Mouse (Mus musculus): ENCODE results near the gene Taf8.
A peak's percentile ranks its signal among the peaks of the same experiment; 100 is the strongest.

The Taf8 gene

DNA sequence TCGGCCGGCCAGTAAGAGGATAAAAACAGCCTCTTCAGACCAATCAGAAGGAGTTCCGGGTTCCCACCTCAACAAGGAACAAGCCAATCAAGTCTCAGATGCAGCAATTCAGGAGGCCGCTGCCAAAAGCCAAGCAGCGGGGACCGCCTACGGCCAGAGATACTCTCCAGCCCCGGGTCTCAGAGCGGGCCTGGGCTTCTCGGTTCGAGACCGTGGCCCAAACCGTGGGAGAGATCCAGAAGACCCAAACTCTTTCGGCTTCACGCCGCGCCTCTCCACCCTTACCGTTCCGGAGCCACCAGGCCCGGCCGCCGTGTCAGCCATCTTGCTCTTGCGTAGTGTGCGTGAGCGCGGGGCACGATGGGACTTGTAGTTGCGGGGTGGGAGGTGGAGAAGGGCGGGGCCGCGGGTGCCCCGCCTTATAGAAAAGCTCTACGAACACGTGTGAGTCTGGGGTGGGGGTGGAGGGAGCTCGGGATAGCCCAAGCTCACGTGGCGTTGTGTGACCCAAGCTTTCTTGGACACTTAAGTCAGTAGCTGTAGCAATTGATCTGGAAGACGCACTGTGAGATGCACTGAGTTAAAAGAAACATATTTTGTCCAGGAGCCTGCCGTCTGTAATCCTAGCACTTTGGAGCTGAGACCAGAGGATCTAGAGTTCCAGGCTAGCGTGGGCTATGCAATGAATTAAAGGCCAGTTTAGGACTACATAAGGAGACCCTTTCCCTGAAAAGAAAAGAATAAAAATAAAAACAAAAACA lies at the start of gene Taf8:
Gene Taf8, minus strand, starts transcription at position 347 of the 761 bp plus-strand sequence.
- Histone ChIP-seq H3K27me3 (ENCODE audit: control insufficient read depth, insufficient read depth, low read length, poor library complexity, severe bottlenecking) (no peaks in the 10 kb centered on the region), H3K36me3 (ENCODE audit: control insufficient read depth, insufficient read depth, low read length, poor library complexity, severe bottlenecking) (peaks cover 5% of the 10 kb centered on the region)
- peak; percentile 92 for DNase-seq (ENCODE audit: low read depth, low spot score)

GRCm38 (mm10) chr17:47551049-47551448 lies 49.0 kb upstream of the Taf8 start:
- H3K27me3 ChIP-seq (ENCODE audit: control insufficient read depth, insufficient read depth, low read length, poor library complexity, severe bottlenecking) = no peaks in the 10 kb centered on the region
- DNase-seq (ENCODE audit: low read depth, low spot score) = no peak
- H3K36me3 ChIP-seq (ENCODE audit: control insufficient read depth, insufficient read depth, low read length, poor library complexity, severe bottlenecking) = peaks cover 1% of the 10 kb centered on the region; the same call in 1 of the 2 replicates

- DNase-seq (ENCODE audit: low read depth, low spot score) = no peak
- Histone ChIP-seq H3K36me3 (ENCODE audit: control insufficient read depth, insufficient read depth, low read length, poor library complexity, severe bottlenecking) (peaks cover 6% of the 10 kb centered on the region), H3K27me3 (ENCODE audit: control insufficient read depth, insufficient read depth, low read length, poor library complexity, severe bottlenecking) (no peaks in the 10 kb centered on the region)
These were observed 43.8 kb upstream of the Taf8 start for GRCm38 (mm10) chr17:47545861-47546331.

DNA sequence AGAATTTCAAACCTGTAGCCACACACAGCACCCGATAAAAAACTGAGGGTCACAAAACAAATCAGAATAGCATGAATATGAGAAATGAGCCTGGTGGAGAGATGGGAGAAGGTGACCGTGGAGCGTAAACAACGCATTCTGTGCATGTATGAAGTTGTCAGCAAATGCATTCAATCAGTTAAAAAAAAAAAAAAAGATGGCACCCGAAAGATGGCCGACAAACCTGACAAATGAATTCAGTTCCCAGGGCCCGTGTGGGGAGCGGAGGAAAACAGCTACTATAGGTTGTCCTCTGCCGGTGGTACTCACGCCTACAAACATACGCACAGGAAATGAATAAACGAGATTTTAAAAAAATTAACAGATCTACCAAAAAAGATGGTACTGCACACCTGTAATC lies 43.1 kb upstream of the Taf8 start:
- Histone ChIP-seq H3K36me3 (ENCODE audit: control insufficient read depth, insufficient read depth, low read length, poor library complexity, severe bottlenecking) (peaks cover 6% of the 10 kb centered on the region), H3K27me3 (ENCODE audit: control insufficient read depth, insufficient read depth, low read length, poor library complexity, severe bottlenecking) (no peaks in the 10 kb centered on the region)
- no peak for DNase-seq (ENCODE audit: low read depth, low spot score)

GRCm38 (mm10) chr17:47543051-47543650 lies 41.1 kb upstream of the Taf8 start:
- Histone ChIP-seq H3K36me3 (ENCODE audit: control insufficient read depth, insufficient read depth, low read length, poor library complexity, severe bottlenecking) (peaks cover 6% of the 10 kb centered on the region), H3K27me3 (ENCODE audit: control insufficient read depth, insufficient read depth, low read length, poor library complexity, severe bottlenecking) (no peaks in the 10 kb centered on the region)
- no peak for DNase-seq (ENCODE audit: low read depth, low spot score)

DNA sequence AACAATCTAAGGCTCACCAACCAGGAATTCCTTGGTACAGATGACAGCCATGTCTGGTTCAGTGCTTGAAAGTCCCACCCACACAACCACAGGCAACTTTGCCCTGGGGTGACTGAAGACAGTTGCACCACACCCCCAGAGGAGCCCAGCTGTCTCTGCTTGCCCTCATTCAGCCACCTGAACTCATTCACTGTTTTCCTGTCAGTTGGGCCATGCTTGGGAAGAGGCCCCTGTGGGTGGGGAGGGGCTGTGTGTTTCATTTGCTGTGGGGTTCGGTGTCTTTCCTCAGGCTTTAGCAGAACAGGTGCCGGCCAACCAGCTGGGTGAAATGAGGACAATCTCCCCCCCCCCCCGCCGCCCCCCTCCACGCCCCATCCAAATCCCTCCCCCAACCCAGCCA lies 40.0 kb upstream of the Taf8 start:
- H3K27me3 ChIP-seq (ENCODE audit: control insufficient read depth, insufficient read depth, low read length, poor library complexity, severe bottlenecking) = no peaks in the 10 kb centered on the region
- DNase-seq (ENCODE audit: low read depth, low spot score) = no peak
- H3K36me3 ChIP-seq (ENCODE audit: control insufficient read depth, insufficient read depth, low read length, poor library complexity, severe bottlenecking) = peaks cover 8% of the 10 kb centered on the region

- Histone ChIP-seq H3K36me3 (ENCODE audit: control insufficient read depth, insufficient read depth, low read length, poor library complexity, severe bottlenecking) (peaks cover 4% of the 10 kb centered on the region; the same call in 1 of the 2 replicates), H3K27me3 (ENCODE audit: control insufficient read depth, insufficient read depth, low read length, poor library complexity, severe bottlenecking) (no peaks in the 10 kb centered on the region)
- no peak for DNase-seq (ENCODE audit: low read depth, low spot score)
These were observed 37.0 kb upstream of the Taf8 start for GRCm38 (mm10) chr17:47539128-47539527.

DNA sequence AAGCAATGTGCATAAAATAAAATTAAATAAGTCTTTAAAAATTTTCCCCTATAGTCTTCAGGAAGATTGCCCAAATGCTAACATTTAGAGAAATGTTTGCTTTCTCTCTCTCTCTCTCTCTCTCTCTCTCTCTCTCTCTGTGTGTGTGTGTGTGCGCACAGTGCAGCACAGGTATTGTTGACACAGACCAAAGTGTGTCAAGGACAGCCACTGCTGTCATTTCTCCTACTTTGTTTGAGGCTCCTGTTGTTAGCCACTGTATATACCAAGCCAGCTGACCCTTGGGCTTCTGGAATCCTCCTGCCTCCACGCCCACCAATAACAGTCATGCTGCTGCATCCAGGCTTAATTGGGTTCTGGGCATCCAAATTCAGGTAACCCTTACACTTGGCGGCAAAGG lies 36.0 kb upstream of the Taf8 start:
- H3K27me3 ChIP-seq (ENCODE audit: control insufficient read depth, insufficient read depth, low read length, poor library complexity, severe bottlenecking) = no peaks in the 10 kb centered on the region
- no peak for DNase-seq (ENCODE audit: low read depth, low spot score)

DNA sequence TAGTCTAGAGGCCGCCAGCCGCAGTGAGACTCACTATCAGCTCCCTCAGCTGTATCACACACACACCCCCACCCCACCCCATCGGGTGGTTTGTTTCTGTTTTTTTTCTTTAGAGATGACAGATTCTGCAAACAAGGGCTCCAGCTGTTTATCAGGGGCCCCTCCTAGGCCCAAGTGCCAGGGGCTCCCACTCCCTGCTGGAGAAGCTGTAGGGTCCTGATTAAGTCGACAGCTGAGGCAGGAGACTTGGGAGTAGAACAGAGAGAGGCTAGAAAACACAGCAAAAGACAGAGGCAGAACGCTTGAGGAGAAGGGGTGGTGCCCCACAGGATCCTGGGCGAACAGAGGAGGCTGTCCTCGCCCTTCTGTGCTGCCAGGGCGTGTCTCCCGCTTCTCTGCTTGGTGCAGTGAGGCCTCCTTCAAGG lies 33.7 kb upstream of the Taf8 start:
- no peaks in the 10 kb centered on the region for H3K27me3 ChIP-seq (ENCODE audit: control insufficient read depth, insufficient read depth, low read length, poor library complexity, severe bottlenecking)
- H3K36me3 ChIP-seq (ENCODE audit: control insufficient read depth, insufficient read depth, low read length, poor library complexity, severe bottlenecking) = peaks cover 4% of the 10 kb centered on the region; the same call in 1 of the 2 replicates
- no peak for DNase-seq (ENCODE audit: low read depth, low spot score)

More for the DNA sequence above, 36.0 kb upstream of the Taf8 start:
- H3K36me3 ChIP-seq (ENCODE audit: control insufficient read depth, insufficient read depth, low read length, poor library complexity, severe bottlenecking) = peaks cover 4% of the 10 kb centered on the region; the same call in 1 of the 2 replicates

- 0 out of 2 replicates have a peak, but pooled peaks cover 4% of the 10 kb centered on the region for H3K36me3 ChIP-seq (ENCODE audit: control insufficient read depth, insufficient read depth, low read length, poor library complexity, severe bottlenecking)
- DNase-seq (ENCODE audit: low read depth, low spot score) = no peak
- no peaks in the 10 kb centered on the region for H3K27me3 ChIP-seq (ENCODE audit: control insufficient read depth, insufficient read depth, low read length, poor library complexity, severe bottlenecking)
These were observed 31.6 kb upstream of the Taf8 start for GRCm38 (mm10) chr17:47533691-47534090.

GRCm38 (mm10) chr17:47532364-47532763 lies 30.3 kb upstream of the Taf8 start:
- DNase-seq (ENCODE audit: low read depth, low spot score) = no peak

DNA sequence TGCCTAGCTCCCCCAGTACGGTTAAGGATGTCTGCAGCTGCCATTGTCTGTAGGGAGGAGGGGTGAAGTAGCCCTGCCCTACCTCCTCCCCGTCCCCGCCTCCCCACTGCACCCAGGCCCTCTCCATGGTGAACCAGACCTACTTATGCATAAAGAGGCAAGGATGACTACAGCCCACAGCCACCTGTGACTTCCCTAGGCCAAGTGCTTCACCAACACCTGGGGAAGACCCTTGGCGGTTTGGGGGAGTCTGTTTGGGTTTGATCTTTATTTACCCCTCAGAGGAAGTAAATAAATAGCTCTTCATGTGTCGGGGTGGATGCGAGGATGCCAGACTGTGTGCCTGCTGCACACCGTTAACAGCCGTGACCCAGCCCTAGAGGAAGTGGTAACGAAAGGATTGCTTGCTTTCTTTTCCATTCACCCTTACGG lies 29.3 kb upstream of the Taf8 start:
- Histone ChIP-seq H3K27me3 (ENCODE audit: control insufficient read depth, insufficient read depth, low read length, poor library complexity, severe bottlenecking) (no peaks in the 10 kb centered on the region), H3K36me3 (ENCODE audit: control insufficient read depth, insufficient read depth, low read length, poor library complexity, severe bottlenecking) (0 out of 2 replicates have a peak, but pooled peaks cover 2% of the 10 kb centered on the region)
- peak; percentile 71 for DNase-seq (ENCODE audit: low read depth, low spot score)

More at GRCm38 (mm10) chr17:47532364-47532763, 30.3 kb upstream of the Taf8 start:
- H3K27me3 ChIP-seq (ENCODE audit: control insufficient read depth, insufficient read depth, low read length, poor library complexity, severe bottlenecking) = no peaks in the 10 kb centered on the region
- H3K36me3 ChIP-seq (ENCODE audit: control insufficient read depth, insufficient read depth, low read length, poor library complexity, severe bottlenecking) = 0 out of 2 replicates have a peak, but pooled peaks cover 2% of the 10 kb centered on the region

DNA sequence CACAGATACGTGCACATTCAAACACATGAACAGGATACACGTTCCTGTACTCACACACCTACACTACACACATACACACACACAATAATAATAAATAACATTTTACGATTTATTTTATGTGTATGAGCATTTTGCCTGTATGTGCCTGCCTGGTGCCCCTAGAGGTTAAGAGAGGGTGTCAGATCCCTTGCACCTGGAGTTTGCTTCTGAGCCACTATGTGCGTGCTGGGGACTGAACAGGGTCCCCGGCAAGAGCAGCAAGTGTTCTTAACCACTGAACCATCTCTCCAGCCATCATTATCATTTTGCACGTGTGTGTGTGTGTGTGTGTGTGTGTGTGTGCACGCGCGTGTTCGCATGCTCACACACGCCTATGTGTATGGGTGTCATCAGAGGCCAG lies 27.5 kb upstream of the Taf8 start:
- no peaks in the 10 kb centered on the region for H3K27me3 ChIP-seq (ENCODE audit: control insufficient read depth, insufficient read depth, low read length, poor library complexity, severe bottlenecking)
- H3K36me3 ChIP-seq (ENCODE audit: control insufficient read depth, insufficient read depth, low read length, poor library complexity, severe bottlenecking) = no peaks in the 10 kb centered on the region
- no peak for DNase-seq (ENCODE audit: low read depth, low spot score)

- Histone ChIP-seq H3K27me3 (ENCODE audit: control insufficient read depth, insufficient read depth, low read length, poor library complexity, severe bottlenecking) (no peaks in the 10 kb centered on the region), H3K36me3 (ENCODE audit: control insufficient read depth, insufficient read depth, low read length, poor library complexity, severe bottlenecking) (no peaks in the 10 kb centered on the region; the same call in 1 of the 2 replicates)
- DNase-seq (ENCODE audit: low read depth, low spot score) = no peak
These were observed 26.8 kb upstream of the Taf8 start for GRCm38 (mm10) chr17:47528919-47529318.

Measured in splenic B cell, adult 2 months (primary cell).